Mouse (Mus musculus) heart, postnatal 0 days (tissue): Measurements from ENCODE around the gene Adgrd1. TPM values are rescaled to one million over a fixed set of nuclear protein-coding genes. Genes with fewer than 3 reads are reported as not detected.

Experiments used
- ATAC-seq: fragments of 200-750 bp; cut with Nextera tagmentation; 2 replicates; pipeline ENCODE4 v1.8.0; 2017; ENCODE audit warnings: low read depth, moderate number of reproducible peaks, moderate library complexity; ENCODE audit not compliant: insufficient read depth
- DNase-seq: peaks from one replicate; pipeline ENCODE4 v3.0.0-alpha.2; 2016; ENCODE audit warnings: low spot score
- H3K27ac ChIP-seq: fragments of 300-500 bp; sonication (generic); 2 replicates; pipeline ENCODE4 v1.5.1; 2014; ENCODE audit warnings: low read depth, mild to moderate bottlenecking
- H3K27me3 ChIP-seq: fragments of 300-500 bp; sonication (generic); 2 replicates; pipeline ENCODE4 v1.6.1; 2014; ENCODE audit warnings: low read length, mixed read lengths; ENCODE audit not compliant: control insufficient read depth, insufficient read depth
- H3K36me3 ChIP-seq: fragments of 300-500 bp; sonication (generic); replicated peaks from 2 replicates; pipeline ENCODE4 v1.6.1; 2014; ENCODE audit warnings: low read length, mixed read lengths; ENCODE audit not compliant: control insufficient read depth, insufficient read depth
- H3K4me1 ChIP-seq: fragments of 300-500 bp; sonication (generic); 2 replicates; pipeline ENCODE4 v1.6.1; 2014; ENCODE audit warnings: antibody characterized with exemption; ENCODE audit not compliant: control insufficient read depth, insufficient read depth
- H3K4me2 ChIP-seq: fragments of 300-500 bp; sonication (generic); 2 replicates; pipeline ENCODE4 v1.6.1; 2014; ENCODE audit warnings: low read depth, mild to moderate bottlenecking, low read length, moderate library complexity
- H3K4me3 ChIP-seq: fragments of 300-500 bp; sonication (generic); 2 replicates; pipeline ENCODE4 v1.5.1; 2014; ENCODE audit warnings: low read depth, low read length
- H3K9ac ChIP-seq: fragments of 300-500 bp; sonication (generic); replicated peaks from 2 replicates; pipeline ENCODE4 v1.6.1; 2014; ENCODE audit warnings: low read depth, low read length, mixed read lengths
- H3K9me3 ChIP-seq: fragments of 300-500 bp; sonication (generic); replicated peaks from 2 replicates; pipeline ENCODE4 v1.6.1; 2016; ENCODE audit warnings: low read length; ENCODE audit not compliant: control insufficient read depth
- CTCF ChIP-seq: IDR thresholded peaks from 2 replicates; pipeline ENCODE4 v1.5.1; 2016; ENCODE audit warnings: antibody characterized with exemption, control low read depth, low read depth
- EP300 ChIP-seq: IDR thresholded peaks from 2 replicates; pipeline ENCODE4 v1.6.1; 2016; ENCODE audit warnings: antibody characterized with exemption, low read depth
- WGBS: fragments of 180-500 bp; shearing (Covaris S2); extraction: QIAGEN DNeasy Blood & Tissue Kit; methylation state at CpG from one replicate; pipeline ENCODE4 v1.1.7; 2014; 5-methylcytosine and 5-hydroxymethylcytosine counted together
- polyA plus RNA-seq: library from polyadenylated mRNA; unstranded; fragments of >200 nt; fragmentation: Nextera tagmentation; extraction: Ambion mirVana; gene quantifications from 2 replicates; pipeline ENCODE4 v1.2.1, GENCODE M21; 2015
- total RNA-seq: library from RNA; depleted of rRNA; stranded (reverse); fragments of >200 nt; gene quantifications from 2 replicates; pipeline ENCODE4 v1.2.3, GENCODE M21; 2014; ENCODE audit warnings: low replicate concordance

The Adgrd1 gene
- total and polyA plus RNA-seq, 2 experiments from 2014 or later, result 1.6 to 15.6 TPM

GRCm38 (mm10) chr5:129214023-129214422 lies 117.5 kb downstream of the Adgrd1 start:
- H3K27me3 ChIP-seq, result peaks cover 8% of the 10 kb centered on the region; the same call in 1 of the 2 replicates
- TF ChIP-seq EP300 (no peak), CTCF (no peak)
- H3K27ac ChIP-seq, result no peak overlapping the region
- H3K4me1 ChIP-seq, result no peaks in the 10 kb centered on the region
- H3K4me2 ChIP-seq, result no peak overlapping the region
- ATAC-seq (no peak), DNase-seq (no peak)
- no peaks in the 10 kb centered on the region for H3K9me3 ChIP-seq
- no peak overlapping the region for H3K4me3 ChIP-seq
- WGBS, result 38% methylated on average over 9 of the region's 9 CpGs
- H3K9ac ChIP-seq, result no peak overlapping the region
- H3K36me3 ChIP-seq, result no peaks in the 10 kb centered on the region

GRCm38 (mm10) chr5:129216001-129216400 lies 119.5 kb downstream of the Adgrd1 start:
- Histone ChIP-seq H3K4me3 (no peak overlapping the region), H3K9me3 (no peaks in the 10 kb centered on the region; the same call in 1 of the 2 replicates), H3K9ac (no peak overlapping the region), H3K27me3 (peaks cover 8% of the 10 kb centered on the region; the same call in 1 of the 2 replicates), H3K4me2 (no peak overlapping the region), H3K27ac (no peak overlapping the region), H3K36me3 (no peaks in the 10 kb centered on the region), H3K4me1 (no peaks in the 10 kb centered on the region)
- TF ChIP-seq EP300, result no peak
- no peak for TF ChIP-seq CTCF
- ATAC-seq (no peak), DNase-seq (no peak)
- 75% methylated on average over 2 of the region's 2 CpGs for WGBS

GRCm38 (mm10) chr5:129217481-129218221 lies 121.1 kb downstream of the Adgrd1 start:
- no peaks in the 10 kb centered on the region for H3K4me1 ChIP-seq
- TF ChIP-seq EP300 (no peak), CTCF (no peak)
- no peak overlapping the region; the same call in 1 of the 2 replicates for H3K4me2 ChIP-seq
- no peaks in the 10 kb centered on the region; the same call in 1 of the 2 replicates for H3K9me3 ChIP-seq
- H3K27ac ChIP-seq, result no peak overlapping the region
- H3K27me3 ChIP-seq, result peaks cover 8% of the 10 kb centered on the region; the same call in 1 of the 2 replicates
- WGBS, result 15% methylated on average over 22 of the region's 22 CpGs
- H3K9ac ChIP-seq, result no peak overlapping the region
- H3K36me3 ChIP-seq, result no peaks in the 10 kb centered on the region
- ATAC-seq, result no peak
- no peak overlapping the region for H3K4me3 ChIP-seq
- DNase-seq, result no peak

- Histone ChIP-seq H3K4me3 (no peak overlapping the region), H3K27me3 (peaks cover 8% of the 10 kb centered on the region; the same call in 1 of the 2 replicates), H3K9ac (no peak overlapping the region), H3K9me3 (no peaks in the 10 kb centered on the region; the same call in 1 of the 2 replicates), H3K36me3 (no peaks in the 10 kb centered on the region), H3K4me2 (no peak overlapping the region), H3K4me1 (no peaks in the 10 kb centered on the region), H3K27ac (no peak overlapping the region)
- TF ChIP-seq CTCF, result no peak
- TF ChIP-seq EP300, result no peak
- DNase-seq (no peak), ATAC-seq (no peak)
- 50% methylated on average over 1 of the region's 3 CpGs for WGBS
Measured at GRCm38 (mm10) chr5:129218222-129218505, 121.6 kb downstream of the Adgrd1 start.

- 30% methylated on average over 8 of the region's 8 CpGs for WGBS
- no peak overlapping the region for H3K9ac ChIP-seq
Measured at GRCm38 (mm10) chr5:129218537-129218981, 122.0 kb downstream of the Adgrd1 start.

More at GRCm38 (mm10) chr5:129218537-129218981, 122.0 kb downstream of the Adgrd1 start:
- DNase-seq (no peak), ATAC-seq (no peak)
- no peak overlapping the region for H3K27ac ChIP-seq
- H3K4me2 ChIP-seq, result no peak overlapping the region
- no peaks in the 10 kb centered on the region; the same call in 1 of the 2 replicates for H3K9me3 ChIP-seq
- peaks cover 8% of the 10 kb centered on the region; the same call in 1 of the 2 replicates for H3K27me3 ChIP-seq
- H3K4me3 ChIP-seq, result no peak overlapping the region
- H3K4me1 ChIP-seq, result no peaks in the 10 kb centered on the region
- TF ChIP-seq EP300 (no peak), CTCF (no peak)
- no peaks in the 10 kb centered on the region for H3K36me3 ChIP-seq
